Mouse (Mus musculus) lung, embryonic 16.5 days (tissue): ENCODE measurements around the gene Avil. TPM values are rescaled to one million over a fixed set of nuclear protein-coding genes. Genes with fewer than 3 reads are reported as not detected.
A peak's percentile ranks its signal among the peaks of the same experiment; 100 is the strongest.

Experiments used
- ATAC-seq: fragments of 200-750 bp; cut with Nextera tagmentation; 2 replicates; pipeline ENCODE4 v1.8.0; 2017; ENCODE audit warnings: low read depth, mild to moderate bottlenecking, moderate library complexity
- H3K27ac ChIP-seq: fragments of 300-500 bp; sonication (generic); 2 replicates; pipeline ENCODE4 v1.5.1; 2014; ENCODE audit warnings: mild to moderate bottlenecking, control low read depth, low read length
- H3K27me3 ChIP-seq: fragments of 300-500 bp; sonication (generic); 2 replicates; pipeline ENCODE4 v1.6.1; 2014; ENCODE audit warnings: low read depth, low read length, mixed read lengths; ENCODE audit not compliant: control insufficient read depth, insufficient read depth
- H3K36me3 ChIP-seq: fragments of 300-500 bp; sonication (generic); 2 replicates; pipeline ENCODE4 v1.6.1; 2014; ENCODE audit warnings: low read length; ENCODE audit not compliant: control insufficient read depth, insufficient read depth
- H3K4me1 ChIP-seq: fragments of 300-500 bp; sonication (generic); replicated peaks from 2 replicates; pipeline ENCODE4 v1.6.1; 2014; ENCODE audit warnings: low read length, mixed read lengths; ENCODE audit not compliant: control insufficient read depth, insufficient read depth
- H3K4me2 ChIP-seq: fragments of 300-500 bp; sonication (generic); 2 replicates; pipeline ENCODE4 v1.6.1; 2014; ENCODE audit warnings: low read depth, low read length, control low read depth
- H3K4me3 ChIP-seq: fragments of 300-500 bp; sonication (generic); 2 replicates; pipeline ENCODE4 v1.5.1; 2014; ENCODE audit warnings: mild to moderate bottlenecking, low read length, control low read depth
- H3K9ac ChIP-seq: fragments of 300-500 bp; sonication (generic); 2 replicates; pipeline ENCODE4 v1.6.1; 2014; ENCODE audit warnings: low read length, control low read depth
- H3K9me3 ChIP-seq: fragments of 300-500 bp; sonication (generic); 2 replicates; pipeline ENCODE4 v1.6.1; 2016; ENCODE audit warnings: low read length; ENCODE audit not compliant: control insufficient read depth
- WGBS: fragments of 180-500 bp; shearing (Covaris S2); extraction: QIAGEN DNeasy Blood & Tissue Kit; methylation state at CpG from one replicate; pipeline ENCODE4 v1.1.7; 2014; 5-methylcytosine and 5-hydroxymethylcytosine counted together
- polyA plus RNA-seq: library from polyadenylated mRNA; unstranded; fragments of >200 nt; fragmentation: Nextera tagmentation; extraction: Ambion mirVana; gene quantifications from 2 replicates; pipeline ENCODE4 v1.2.1, GENCODE M21; 2015

Avil gene
- polyA plus RNA-seq = 0.20 and 0.33 TPM in 2 replicates

DNA sequence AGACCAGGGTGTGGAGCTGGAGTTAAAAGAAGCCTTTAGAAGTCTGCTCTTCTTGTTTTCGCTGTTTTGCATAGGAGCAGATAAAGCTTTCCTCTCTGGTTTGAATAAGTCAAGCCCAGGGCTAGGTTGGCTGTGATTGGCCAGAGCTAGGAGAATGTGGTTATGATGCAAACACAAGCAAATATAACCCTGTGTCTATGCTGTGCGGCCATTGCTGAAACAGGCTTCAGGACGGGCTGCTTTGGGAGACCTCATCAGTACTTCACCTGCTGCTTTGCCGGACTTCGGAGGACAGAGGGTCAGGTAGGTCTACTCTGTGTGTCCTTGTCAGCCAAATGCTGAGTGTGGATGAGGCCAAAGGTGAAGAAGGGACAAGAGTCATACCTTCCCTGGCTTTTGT lies at the start of gene Avil:
Gene Avil, plus strand, starts transcription at position 181 of the 400 bp plus-strand sequence.
- WGBS = 82% methylated on average over 5 of the region's 5 CpGs
- Histone ChIP-seq H3K4me1 (no peaks in the 10 kb centered on the region), H3K4me2 (no peak within 1 kb of the TSS), H3K36me3 (peaks cover 25% of the 10 kb centered on the region), H3K9ac (no peak within 1 kb of the TSS), H3K27ac (no peak within 1 kb of the TSS), H3K4me3 (no peak within 1 kb of the TSS), H3K9me3 (no peaks in the 10 kb centered on the region), H3K27me3 (no peaks in the 10 kb centered on the region)
- ATAC-seq = no peak

DNA sequence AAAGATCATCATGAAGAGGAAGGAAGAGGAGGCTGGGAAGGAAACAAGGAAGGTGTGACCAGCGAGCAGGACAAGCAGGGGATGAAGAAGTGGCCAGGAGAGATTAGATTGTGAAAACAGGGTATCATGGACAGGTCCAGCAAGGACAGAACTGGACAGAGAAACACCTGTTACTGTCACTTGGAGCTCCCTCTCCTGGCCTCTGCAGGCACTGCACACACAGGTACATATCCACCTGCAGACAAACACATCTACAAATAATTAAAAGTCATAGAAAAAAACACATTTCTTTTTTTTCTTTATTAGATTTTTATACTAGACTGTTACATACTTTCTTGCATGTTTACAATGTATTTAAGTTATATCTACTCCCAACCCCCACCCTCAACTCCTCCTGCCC lies 48.1 kb upstream of the Avil start:
- Histone ChIP-seq H3K4me1 (peaks cover 18% of the 10 kb centered on the region), H3K4me2 (no peak overlapping the region), H3K27ac (no peak overlapping the region), H3K9ac (no peak overlapping the region), H3K9me3 (no peaks in the 10 kb centered on the region), H3K36me3 (no peaks in the 10 kb centered on the region), H3K27me3 (no peaks in the 10 kb centered on the region), H3K4me3 (no peak overlapping the region)
- WGBS = 83% methylated on average over 1 of the region's 1 CpGs
- no peak for ATAC-seq

DNA sequence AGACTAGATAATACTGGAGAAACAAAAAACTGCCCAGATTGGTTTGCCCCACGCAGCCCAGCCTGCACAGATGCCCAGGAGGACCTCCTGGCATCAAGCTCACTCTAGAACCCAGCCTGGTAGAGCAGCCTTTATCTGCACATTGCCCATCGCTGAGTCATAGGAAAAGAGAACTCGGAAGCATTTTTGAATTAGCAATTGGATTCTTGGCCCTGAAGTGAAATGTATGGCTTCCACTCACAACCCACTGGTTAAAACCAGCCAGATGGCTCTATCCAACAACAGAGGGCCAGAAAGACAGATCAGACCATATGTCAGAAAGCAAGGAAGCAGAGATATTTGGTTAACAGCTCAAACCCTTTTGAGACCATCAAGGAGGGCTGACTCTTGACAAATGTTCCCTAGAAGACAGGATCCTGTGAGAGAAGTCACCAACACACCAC lies 47.5 kb upstream of the Avil start:
- no peak overlapping the region for H3K4me3 ChIP-seq
- 73% methylated on average over 3 of the region's 3 CpGs for WGBS
- H3K27ac ChIP-seq = no peak overlapping the region
- no peaks in the 10 kb centered on the region for H3K36me3 ChIP-seq
- no peaks in the 10 kb centered on the region for H3K27me3 ChIP-seq
- peaks cover 23% of the 10 kb centered on the region for H3K4me1 ChIP-seq
- H3K9ac ChIP-seq = no peak overlapping the region
- H3K4me2 ChIP-seq = no peak overlapping the region
- no peaks in the 10 kb centered on the region for H3K9me3 ChIP-seq
- no peak for ATAC-seq

DNA sequence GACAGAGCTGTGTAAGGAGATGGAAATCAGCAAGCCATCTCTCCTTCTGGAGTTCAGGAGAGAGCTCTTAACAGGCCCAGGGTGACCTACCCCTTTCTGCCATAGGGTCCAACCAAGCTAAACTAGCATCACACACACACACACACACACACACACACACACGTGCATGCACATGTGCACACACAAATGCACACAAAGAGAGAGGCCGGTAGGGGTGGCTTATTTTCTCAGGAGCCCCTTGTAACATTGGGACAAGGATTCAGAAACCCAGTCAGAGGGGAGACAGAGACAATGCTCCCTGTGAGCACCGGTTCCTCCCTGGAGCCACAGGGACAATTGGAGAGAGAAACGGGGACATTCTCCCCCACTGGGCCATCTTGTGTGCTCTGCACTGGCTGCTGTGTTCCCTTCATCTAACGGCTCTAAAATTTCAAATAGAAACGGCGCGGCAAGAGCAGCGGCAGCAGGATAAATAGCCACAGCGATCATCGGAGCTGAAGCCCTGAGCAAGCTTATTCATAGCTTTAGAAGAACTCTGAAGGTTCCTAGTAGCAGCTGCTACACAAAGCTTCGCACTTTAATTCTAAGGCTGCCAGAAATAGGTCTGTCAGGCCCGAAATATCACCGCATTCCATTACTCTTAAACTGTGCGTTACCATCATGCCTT lies 43.7 kb upstream of the Avil start:
- H3K36me3 ChIP-seq = no peaks in the 10 kb centered on the region
- H3K9me3 ChIP-seq = no peaks in the 10 kb centered on the region
- H3K27ac ChIP-seq = peak overlapping the region; percentile 70
- 18% methylated on average over 15 of the region's 15 CpGs for WGBS
- no peak for ATAC-seq
- H3K27me3 ChIP-seq = no peaks in the 10 kb centered on the region
- no peak overlapping the region for H3K4me3 ChIP-seq
- peak overlapping the region; percentile 47; the same call in 1 of the 2 replicates for H3K4me2 ChIP-seq
- peak overlapping the region; percentile 23; the same call in 1 of the 2 replicates for H3K9ac ChIP-seq
- H3K4me1 ChIP-seq = peaks cover 17% of the 10 kb centered on the region

DNA sequence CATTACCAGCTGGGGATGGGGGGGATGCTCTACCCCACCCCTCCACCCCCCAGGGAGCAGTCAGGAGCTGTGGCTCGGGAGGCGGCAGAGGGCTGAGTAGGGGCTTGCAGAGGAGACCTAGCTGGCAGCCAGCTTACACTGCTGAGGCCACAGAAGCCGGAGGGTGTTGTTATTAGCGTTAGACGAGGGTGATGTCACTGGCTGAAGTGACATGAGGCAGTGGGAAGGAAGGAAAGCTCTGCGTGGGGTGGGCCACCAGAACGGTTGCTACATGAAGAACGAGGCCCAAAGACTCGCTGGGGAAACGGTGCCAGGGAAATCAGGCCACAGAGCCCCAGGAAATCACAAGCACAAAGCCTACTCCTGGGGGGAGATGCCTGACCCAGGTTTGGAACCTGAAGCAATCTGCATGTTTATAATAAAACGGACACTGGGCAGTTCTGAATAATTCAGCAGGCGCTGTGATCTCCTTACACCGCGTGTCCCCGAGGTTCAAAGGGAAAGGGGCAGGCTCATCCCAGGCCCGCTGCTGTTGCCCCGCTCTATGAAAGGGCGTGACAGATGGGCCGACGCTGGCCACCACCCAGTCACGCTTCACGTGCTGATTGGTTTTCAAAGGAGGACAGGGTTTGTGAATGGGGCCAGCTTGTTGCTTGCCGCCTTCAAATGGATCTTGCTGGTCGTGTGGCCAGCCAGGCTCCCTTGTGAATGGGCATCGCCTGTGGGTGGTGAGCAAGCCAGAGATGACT lies 43.0 kb upstream of the Avil start:
- peak overlapping the region; percentile 47 for H3K4me2 ChIP-seq
- H3K36me3 ChIP-seq = no peaks in the 10 kb centered on the region
- peaks cover 25% of the 10 kb centered on the region for H3K4me1 ChIP-seq
- 0 out of 2 replicates have a peak overlapping the region, but pooled peaks have one; percentile 15 for H3K4me3 ChIP-seq
- peak overlapping the region; percentile 11; the same call in 1 of the 2 replicates for H3K9ac ChIP-seq
- H3K27me3 ChIP-seq = no peaks in the 10 kb centered on the region
- H3K9me3 ChIP-seq = no peaks in the 10 kb centered on the region
- WGBS = 6% methylated on average over 25 of the region's 25 CpGs
- peak overlapping the region; percentile 70 for H3K27ac ChIP-seq
- ATAC-seq = peak; percentile 65

DNA sequence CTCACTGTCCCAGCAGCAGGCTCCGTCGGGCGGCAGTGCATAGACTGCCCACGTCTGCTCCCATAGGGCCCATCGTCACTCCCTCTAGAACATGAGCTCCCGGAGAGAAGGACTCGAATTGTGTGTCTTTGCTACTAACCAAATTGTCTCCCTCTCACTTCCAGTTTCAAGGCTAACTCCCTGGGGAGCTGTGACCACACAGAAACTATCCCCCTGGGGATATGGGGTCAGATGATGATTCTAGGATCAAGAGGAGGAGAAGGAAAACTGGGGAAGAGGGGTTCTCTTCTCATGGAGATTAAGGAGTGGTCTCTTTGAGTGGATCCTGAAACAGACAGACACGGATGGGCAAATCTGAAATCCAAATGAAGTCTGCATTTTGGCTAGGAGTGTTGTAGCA lies 40.0 kb upstream of the Avil start:
- H3K4me1 ChIP-seq = peaks cover 35% of the 10 kb centered on the region
- no peaks in the 10 kb centered on the region for H3K27me3 ChIP-seq
- no peak overlapping the region for H3K4me2 ChIP-seq
- no peaks in the 10 kb centered on the region for H3K9me3 ChIP-seq
- 82% methylated on average over 8 of the region's 8 CpGs for WGBS
- no peaks in the 10 kb centered on the region for H3K36me3 ChIP-seq
- no peak overlapping the region for H3K9ac ChIP-seq
- no peak overlapping the region for H3K27ac ChIP-seq
- H3K4me3 ChIP-seq = no peak overlapping the region
- no peak for ATAC-seq

DNA sequence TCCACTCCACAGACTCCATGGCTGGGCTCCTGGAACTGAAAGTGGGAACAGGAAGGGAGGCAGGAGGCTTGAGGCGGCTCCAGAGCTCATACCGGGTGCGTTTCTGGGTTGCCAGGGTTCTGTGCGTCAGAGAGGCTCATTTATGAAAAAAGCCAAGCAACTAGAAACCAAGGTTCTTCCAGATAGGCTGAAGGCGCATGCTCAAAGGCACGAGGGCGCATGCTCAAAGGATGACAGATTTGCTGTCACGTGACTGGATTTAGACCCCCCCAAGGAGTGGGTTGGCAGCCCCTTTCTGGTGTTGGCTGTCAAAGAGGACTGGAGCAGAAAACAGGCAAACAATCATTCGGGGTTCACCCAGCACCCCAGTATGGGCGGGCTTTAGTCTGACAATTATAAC lies 38.8 kb upstream of the Avil start:
- Histone ChIP-seq H3K36me3 (no peaks in the 10 kb centered on the region), H3K4me2 (peak overlapping the region; percentile 43), H3K27ac (peak overlapping the region; percentile 97), H3K9me3 (no peaks in the 10 kb centered on the region), H3K4me1 (peaks cover 30% of the 10 kb centered on the region), H3K9ac (peak overlapping the region; percentile 39; the same call in 1 of the 2 replicates), H3K27me3 (no peaks in the 10 kb centered on the region), H3K4me3 (no peak overlapping the region)
- ATAC-seq = peak; percentile 60
- 44% methylated on average over 10 of the region's 10 CpGs for WGBS

DNA sequence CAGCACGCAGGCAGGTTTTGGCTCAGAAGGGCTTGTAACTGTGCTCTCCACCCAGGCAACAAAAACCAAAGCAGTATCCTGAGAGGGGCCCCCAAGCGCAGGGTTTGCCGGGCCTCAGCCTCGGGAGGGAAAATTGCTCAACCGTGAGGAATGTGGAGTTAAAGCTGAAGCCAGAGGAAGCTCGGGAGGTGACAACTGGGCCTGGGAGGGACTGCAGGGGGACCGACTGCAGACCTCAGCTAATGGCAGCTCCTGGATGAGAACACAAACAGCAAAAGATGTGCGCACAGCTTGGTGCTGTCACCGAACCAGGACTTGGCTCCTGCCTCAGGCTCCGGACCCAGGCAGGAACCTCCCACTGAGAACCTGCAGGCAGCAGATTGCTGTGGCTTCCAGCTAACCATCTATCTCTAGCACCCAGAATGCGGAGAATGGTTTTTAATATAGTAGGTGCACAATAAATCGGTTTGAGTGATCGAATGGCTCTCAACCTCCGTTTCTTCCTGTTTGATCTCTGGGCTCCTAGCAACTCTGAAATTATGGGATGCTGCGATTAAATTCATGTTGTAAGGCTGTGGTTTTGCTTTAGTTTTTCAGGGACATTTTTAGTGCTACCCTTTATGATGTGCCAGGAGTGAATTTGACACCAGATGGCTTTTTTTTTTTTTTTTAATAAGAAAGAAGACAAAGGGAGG lies 38.1 kb upstream of the Avil start:
- Histone ChIP-seq H3K9me3 (no peaks in the 10 kb centered on the region), H3K36me3 (no peaks in the 10 kb centered on the region), H3K4me1 (peaks cover 27% of the 10 kb centered on the region), H3K4me3 (0 out of 2 replicates have a peak overlapping the region, but pooled peaks have one; percentile 6), H3K27me3 (no peaks in the 10 kb centered on the region), H3K4me2 (peak overlapping the region; percentile 43), H3K27ac (peak overlapping the region; percentile 97), H3K9ac (peak overlapping the region; percentile 39)
- peak; percentile 89 for ATAC-seq
- 20% methylated on average over 15 of the region's 15 CpGs for WGBS

DNA sequence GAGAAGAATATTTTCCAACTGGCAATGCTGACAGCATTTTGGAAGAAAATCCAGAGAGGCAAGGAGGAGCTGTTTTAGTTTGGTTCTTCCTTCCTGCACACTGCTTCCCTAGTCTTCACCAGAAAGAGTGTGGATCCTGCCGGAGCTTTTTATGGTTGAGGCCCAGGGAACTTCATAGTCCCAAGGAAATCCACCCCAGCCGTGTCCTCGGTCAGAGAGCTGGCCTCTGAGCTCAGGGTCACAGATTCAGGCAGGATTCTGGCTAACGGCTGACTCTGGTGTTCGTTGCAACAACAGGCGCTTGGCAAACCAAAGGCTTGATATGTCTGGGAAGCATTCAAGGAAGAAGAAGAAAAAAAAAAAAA lies 37.6 kb upstream of the Avil start:
- Histone ChIP-seq H3K4me2 (0 out of 2 replicates have a peak overlapping the region, but pooled peaks have one; percentile 2), H3K36me3 (no peaks in the 10 kb centered on the region)
- 30% methylated on average over 6 of the region's 6 CpGs for WGBS

More for the DNA sequence above, 37.6 kb upstream of the Avil start:
- Histone ChIP-seq H3K4me1 (peaks cover 22% of the 10 kb centered on the region), H3K4me3 (no peak overlapping the region), H3K9ac (peak overlapping the region; percentile 32; the same call in 1 of the 2 replicates), H3K27ac (peak overlapping the region; percentile 97), H3K27me3 (no peaks in the 10 kb centered on the region), H3K9me3 (no peaks in the 10 kb centered on the region)
- ATAC-seq = peak; percentile 10
